Mouse (Mus musculus): ENCODE data around the gene Scn5a. TPM values are rescaled to one million over a fixed set of nuclear protein-coding genes. Genes with fewer than 3 reads are reported as not detected.
A peak's percentile ranks its signal among the peaks of the same experiment; 100 is the strongest.

Scn5a gene
- total RNA-seq, 2 experiments from 2014 or later, result 3.3 to 4.9 TPM

- intact Hi-C loops (cut with DNase I), result no loop called here
- DNase-seq (ENCODE audit: extremely low spot score in 1 of 2, low spot score in 2 of 2), result no peak
These were observed 62.0 kb downstream of the Scn5a start for GRCm38 (mm10) chr9:119516815-119517214.

DNA sequence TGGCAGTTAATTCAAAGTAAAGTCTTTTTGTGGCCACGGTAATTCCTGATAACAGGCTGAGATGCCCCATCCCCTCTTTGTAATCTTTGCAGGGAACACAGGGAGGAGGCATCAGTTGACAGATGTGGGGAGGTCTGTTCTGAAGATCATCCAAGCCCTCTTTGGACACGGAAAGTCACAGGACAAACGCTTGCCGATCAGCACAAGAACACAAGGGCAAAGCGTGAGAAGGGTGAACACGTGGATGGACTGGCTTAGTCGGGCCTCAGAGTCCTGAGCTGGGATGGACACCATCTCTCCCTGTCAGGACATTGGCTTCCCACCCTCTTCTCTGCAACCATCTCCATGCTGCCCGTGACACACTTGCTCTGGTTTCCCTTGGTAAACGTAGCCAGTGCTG lies 63.4 kb downstream of the Scn5a start:
- intact Hi-C loops (cut with DNase I), result no loop called here
- DNase-seq (ENCODE audit: extremely low spot score in 1 of 2, low spot score in 2 of 2), result no peak

DNA sequence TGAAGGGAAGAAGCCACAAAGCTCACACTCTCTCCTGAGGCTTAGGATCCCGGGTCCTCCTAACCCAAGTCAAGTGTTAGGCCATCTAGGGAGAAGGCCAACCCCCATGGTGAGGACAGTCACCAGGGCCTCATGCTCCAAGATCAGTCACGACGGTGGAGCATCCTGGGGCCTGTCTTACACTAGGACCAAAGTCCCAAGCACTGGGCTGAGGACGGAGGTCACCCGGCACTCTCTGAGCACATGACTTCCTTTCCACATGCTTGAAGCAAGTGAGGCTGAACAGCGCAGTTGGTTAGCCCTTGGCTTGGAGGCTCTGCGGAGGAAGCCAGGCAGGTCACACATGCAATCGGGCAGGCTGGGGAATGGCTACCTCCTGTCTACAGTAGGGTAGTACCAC lies 63.8 kb downstream of the Scn5a start:
- DNase-seq (ENCODE audit: extremely low spot score in 1 of 2, low spot score in 2 of 2), result no peak
- intact Hi-C loops (cut with DNase I), result no loop called here

- no peak for DNase-seq (ENCODE audit: extremely low spot score in 1 of 2, low spot score in 2 of 2)
- intact Hi-C loops (cut with DNase I), result no loop called here
These were observed 65.0 kb downstream of the Scn5a start for GRCm38 (mm10) chr9:119513816-119514215.

GRCm38 (mm10) chr9:119512993-119513392 lies 65.8 kb downstream of the Scn5a start:
- DNase-seq (ENCODE audit: extremely low spot score in 1 of 2, low spot score in 2 of 2), result no peak
- intact Hi-C loops (cut with DNase I), result no loop called here

- peak in 1 of 2 experiments; percentile 23 for DNase-seq (ENCODE audit: extremely low spot score in 1 of 2, low spot score in 2 of 2)
- intact Hi-C loops (cut with DNase I), result no loop called here
These were observed 67.9 kb downstream of the Scn5a start for GRCm38 (mm10) chr9:119510902-119511301.

DNA sequence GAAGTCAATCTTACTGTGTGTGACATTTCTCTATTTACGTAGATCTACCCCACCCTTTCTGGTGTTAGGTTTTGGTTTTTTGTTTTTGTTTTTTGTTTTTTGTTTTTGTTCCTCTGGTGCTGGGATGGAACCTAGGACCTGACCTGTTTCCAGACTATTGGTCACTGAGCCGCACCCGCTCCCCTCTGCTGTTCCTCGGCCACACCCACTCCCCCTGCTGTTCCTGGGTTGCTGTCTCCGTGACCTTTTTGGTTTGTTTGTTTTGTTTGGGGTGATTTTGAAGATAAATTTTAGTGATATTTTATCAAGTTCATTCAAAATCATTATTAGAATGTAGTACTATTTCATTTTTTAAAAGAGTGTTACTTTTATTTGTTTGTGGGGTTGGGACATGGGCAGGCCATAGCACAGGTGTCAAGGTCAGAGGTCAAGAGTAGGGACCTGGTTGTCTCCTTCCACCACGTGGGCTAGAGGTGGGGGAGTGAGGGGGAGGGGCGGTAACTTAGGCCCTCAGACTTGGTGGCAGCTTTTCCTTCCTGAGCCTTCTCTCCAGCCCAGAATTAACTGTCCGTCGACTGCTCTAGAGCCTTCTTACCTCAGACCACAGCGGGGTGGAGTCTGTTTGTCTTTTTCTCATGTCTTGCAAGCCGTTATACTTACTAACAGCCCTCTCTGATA lies 73.7 kb downstream of the Scn5a start:
- intact Hi-C loops (cut with DNase I), result no loop called here

GRCm38 (mm10) chr9:119503613-119504012 lies 75.2 kb downstream of the Scn5a start:
- intact Hi-C loops (cut with DNase I), result no loop called here
- no peak for DNase-seq (ENCODE audit: extremely low spot score in 1 of 2, low spot score in 2 of 2)

More for the DNA sequence above, 73.7 kb downstream of the Scn5a start:
- DNase-seq (ENCODE audit: extremely low spot score in 1 of 2, low spot score in 2 of 2), result no peak

DNA sequence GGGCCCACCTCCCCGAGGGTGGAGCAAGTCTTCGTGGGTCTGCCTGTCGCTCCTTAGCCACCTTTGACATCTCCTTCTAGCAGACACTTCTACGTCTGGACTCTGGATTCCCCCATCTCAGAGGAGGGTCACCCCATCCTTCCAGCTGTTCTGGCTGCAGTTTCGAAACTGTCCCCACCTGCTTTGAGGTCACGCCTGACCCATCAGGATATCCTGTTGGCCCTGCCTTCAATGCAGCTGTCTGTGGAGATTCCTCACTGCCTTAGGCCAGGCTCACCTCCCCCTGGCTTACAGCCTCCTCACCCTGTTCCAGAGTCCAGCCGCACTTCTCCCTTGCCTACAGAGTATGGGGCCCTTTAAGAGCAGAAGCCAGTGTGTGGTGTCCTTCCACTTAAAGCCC lies 79.9 kb downstream of the Scn5a start:
- intact Hi-C loops (cut with DNase I), result no loop called here
- DNase-seq (ENCODE audit: extremely low spot score in 1 of 2, low spot score in 2 of 2), result no peak

DNA sequence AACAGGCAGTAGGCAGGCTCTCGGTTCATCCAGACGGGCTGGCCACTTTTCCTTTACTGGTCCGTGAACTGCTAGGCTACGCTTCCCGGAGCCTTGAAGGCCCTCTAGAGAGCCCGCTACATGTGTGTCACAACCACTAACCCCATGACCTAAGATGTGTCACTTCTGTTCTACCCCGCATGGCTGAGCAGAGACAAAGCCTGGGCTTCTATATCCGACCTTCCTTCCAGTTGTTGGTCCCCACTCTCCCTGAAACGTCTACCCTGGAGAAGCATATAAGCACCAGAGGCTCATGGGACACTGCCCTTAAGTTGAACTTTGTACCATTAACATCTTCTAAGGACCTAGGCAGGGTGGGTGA lies 80.6 kb downstream of the Scn5a start:
- intact Hi-C loops (cut with DNase I), result no loop called here
- DNase-seq (ENCODE audit: extremely low spot score in 1 of 2, low spot score in 2 of 2), result no peak

- no peak for DNase-seq (ENCODE audit: extremely low spot score in 1 of 2, low spot score in 2 of 2)
- intact Hi-C loops (cut with DNase I), result no loop called here
These were observed 81.1 kb downstream of the Scn5a start for GRCm38 (mm10) chr9:119497546-119498246.

DNA sequence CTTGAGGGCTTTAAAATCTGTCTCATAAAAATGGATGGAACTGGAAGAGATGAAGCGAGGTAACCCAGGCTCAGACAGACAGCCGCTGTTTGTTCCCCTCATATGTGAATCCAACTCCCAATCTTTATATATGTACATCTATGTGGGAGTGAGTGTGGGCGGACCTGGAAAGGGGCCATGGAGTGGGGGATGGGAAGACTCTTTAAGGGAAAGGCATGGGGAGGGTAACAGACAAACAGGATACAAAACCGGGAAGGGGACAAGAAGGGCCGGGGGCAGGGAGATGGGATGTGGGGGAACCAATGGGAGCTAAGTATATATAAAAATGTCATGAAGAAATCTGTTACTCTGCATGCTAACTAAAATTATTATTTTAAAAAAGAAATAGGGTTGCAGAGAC lies 81.9 kb downstream of the Scn5a start:
- peak; percentile 48 to 56 for DNase-seq (ENCODE audit: extremely low spot score in 1 of 2, low spot score in 2 of 2)
- intact Hi-C loops (cut with DNase I), result no loop called here

DNA sequence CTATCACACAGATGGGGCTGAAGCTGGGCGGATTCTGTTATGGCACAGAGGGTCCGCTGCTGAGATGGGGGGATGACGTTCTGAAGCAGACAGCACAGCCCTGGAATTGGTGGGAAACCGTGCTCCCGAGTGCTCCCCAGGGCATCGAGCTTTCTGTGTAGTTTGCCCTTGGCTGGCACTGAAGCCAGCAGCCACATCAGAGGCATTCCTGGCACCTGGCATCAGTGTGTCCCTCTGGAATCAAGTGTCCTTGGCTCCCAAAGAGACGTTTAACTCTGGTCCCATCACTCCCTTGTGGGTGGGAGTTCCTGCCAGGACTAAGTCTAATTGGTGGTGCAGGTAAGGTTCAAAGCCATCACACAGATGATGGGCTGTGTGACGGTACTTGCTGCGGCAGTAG lies 82.5 kb downstream of the Scn5a start:
- no peak for DNase-seq (ENCODE audit: extremely low spot score in 1 of 2, low spot score in 2 of 2)
- intact Hi-C loops (cut with DNase I), result no loop called here

DNA sequence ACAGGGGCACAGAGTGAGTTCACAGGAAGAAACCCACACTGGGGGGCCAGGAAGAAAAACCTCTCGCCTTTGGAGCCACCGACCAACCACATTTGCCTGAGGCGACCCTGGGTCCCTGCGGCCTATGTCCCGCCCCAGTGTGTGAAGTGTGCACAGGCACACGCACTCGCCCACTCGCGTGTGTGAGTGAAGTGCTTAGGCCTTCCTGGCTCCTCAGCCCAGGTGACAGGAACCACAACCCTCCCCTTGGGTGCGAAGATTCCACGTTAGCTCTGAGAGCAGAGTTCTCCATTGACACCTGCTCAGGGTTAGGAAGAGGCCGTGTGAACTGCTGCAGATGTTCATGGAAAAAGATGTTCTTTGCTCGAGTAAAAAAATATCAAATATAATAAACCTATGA lies 93.9 kb downstream of the Scn5a start:
- intact Hi-C loops (cut with DNase I), result no loop called here
- no peak for DNase-seq (ENCODE audit: extremely low spot score in 1 of 2, low spot score in 2 of 2)

DNA sequence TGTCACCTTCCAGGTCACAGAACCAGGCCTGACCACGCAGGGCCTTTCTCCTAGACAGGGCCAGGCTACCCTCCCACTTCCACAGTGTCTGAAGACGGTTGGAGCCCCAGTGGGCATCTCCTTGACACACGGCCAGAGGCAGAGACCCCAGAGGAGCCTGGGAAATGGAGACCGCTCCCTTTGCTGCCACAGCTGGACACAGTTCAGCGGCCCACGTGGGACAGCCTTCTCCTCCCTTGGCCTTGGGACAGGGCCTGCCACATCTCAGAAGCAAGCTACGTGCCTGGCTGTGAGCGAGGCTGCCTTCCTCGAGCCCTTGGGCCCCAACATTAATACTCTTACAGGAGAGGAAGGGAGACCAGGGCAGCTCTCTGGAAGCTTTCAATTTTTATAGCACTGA lies 94.4 kb downstream of the Scn5a start:
- DNase-seq (ENCODE audit: extremely low spot score in 1 of 2, low spot score in 2 of 2), result no peak
- intact Hi-C loops (cut with DNase I), result no loop called here

- intact Hi-C loops (cut with DNase I), result no loop called here
These were observed 95.1 kb downstream of the Scn5a start for GRCm38 (mm10) chr9:119483554-119484353.

DNA sequence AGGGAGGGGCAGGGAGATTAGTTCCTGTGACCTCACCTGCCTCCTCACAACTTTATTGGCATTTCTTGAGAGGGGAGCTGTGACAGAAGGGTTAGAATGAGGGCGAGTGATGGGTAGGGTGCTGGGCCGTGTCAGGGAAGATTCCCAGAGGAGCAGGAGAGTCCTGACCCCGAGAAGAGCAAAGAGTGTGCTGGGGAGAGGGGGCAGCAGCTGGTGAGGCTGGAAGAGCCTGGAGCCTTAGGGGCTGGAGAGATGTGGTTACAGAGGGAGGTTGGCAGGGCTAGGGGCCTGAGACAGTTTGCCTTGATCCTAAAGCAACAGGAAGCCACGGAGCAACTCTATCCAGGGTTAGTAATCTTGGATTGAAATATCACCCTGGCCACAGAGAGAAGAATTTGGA lies 97.2 kb downstream of the Scn5a start:
- intact Hi-C loops (cut with DNase I), result no loop called here
- DNase-seq (ENCODE audit: extremely low spot score in 1 of 2, low spot score in 2 of 2), result no peak

More at GRCm38 (mm10) chr9:119483554-119484353, 95.1 kb downstream of the Scn5a start:
- DNase-seq (ENCODE audit: extremely low spot score in 1 of 2, low spot score in 2 of 2), result no peak

- DNase-seq (ENCODE audit: extremely low spot score in 1 of 2, low spot score in 2 of 2), result no peak
- intact Hi-C loops (cut with DNase I), result no loop called here
These were observed 99.5 kb downstream of the Scn5a start for GRCm38 (mm10) chr9:119479297-119479696.

GRCm38 (mm10) chr9:119478345-119478744 lies 100.5 kb downstream of the Scn5a start:
- intact Hi-C loops (cut with DNase I), result no loop called here
- DNase-seq (ENCODE audit: extremely low spot score in 1 of 2, low spot score in 2 of 2), result no peak

GRCm38 (mm10) chr9:119477754-119478153 lies 101.1 kb downstream of the Scn5a start:
- no peak for DNase-seq (ENCODE audit: extremely low spot score in 1 of 2, low spot score in 2 of 2)
- intact Hi-C loops (cut with DNase I), result no loop called here

All from left cerebral cortex, postnatal 10 days (tissue).